Mouse (Mus musculus) layer of hippocampus, adult 8-10 months (tissue): ENCODE results near the gene Susd6. TPM values are rescaled to one million over a fixed set of nuclear protein-coding genes. Genes with fewer than 3 reads are reported as not detected.

Experiments
- DNase-seq, 2 experiments: peaks; one replicate each; pipeline ENCODE4 v3.0.0; 2022; ENCODE audit warnings: low spot score in 2 of 2
- total RNA-seq, 4 experiments: library from RNA; stranded (reverse); gene quantifications; 2 replicates each; pipeline ENCODE4 v1.2.4; 2022

The Susd6 gene
- total RNA-seq, 4 experiments from 2014 or later: 62.8 to 67.0 (median 65.0) TPM

GRCm38 (mm10) chr12:80834901-80835570 is 44.7 kb downstream of the Susd6 start:
- DNase-seq: no peak

- no peak for DNase-seq
Measured at GRCm38 (mm10) chr12:80837614-80838013, 47.3 kb downstream of the Susd6 start.

- no peak for DNase-seq
Measured at GRCm38 (mm10) chr12:80838271-80838670, 48.0 kb downstream of the Susd6 start.

GRCm38 (mm10) chr12:80838787-80839186 is 48.5 kb downstream of the Susd6 start:
- DNase-seq: no peak

GRCm38 (mm10) chr12:80839631-80840030 is 49.3 kb downstream of the Susd6 start:
- no peak for DNase-seq

- DNase-seq: no peak
Measured at GRCm38 (mm10) chr12:80841618-80842017, 51.3 kb downstream of the Susd6 start.

- DNase-seq: no peak
Measured at GRCm38 (mm10) chr12:80842609-80843008, 52.3 kb downstream of the Susd6 start.

GRCm38 (mm10) chr12:80843236-80843635 is 52.9 kb downstream of the Susd6 start:
- no peak for DNase-seq

GRCm38 (mm10) chr12:80843651-80844444 is 53.5 kb downstream of the Susd6 start:
- no peak for DNase-seq

- no peak for DNase-seq
Measured at GRCm38 (mm10) chr12:80845901-80846300, 55.6 kb downstream of the Susd6 start.

GRCm38 (mm10) chr12:80846861-80847268 is 56.6 kb downstream of the Susd6 start:
- DNase-seq: no peak

GRCm38 (mm10) chr12:80852001-80852400 is 61.7 kb downstream of the Susd6 start:
- no peak for DNase-seq

- no peak for DNase-seq
Measured at GRCm38 (mm10) chr12:80853737-80854136, 63.4 kb downstream of the Susd6 start.

- no peak for DNase-seq
Measured at GRCm38 (mm10) chr12:80854671-80855070, 64.4 kb downstream of the Susd6 start.

- DNase-seq: no peak
Measured at GRCm38 (mm10) chr12:80855100-80855499, 64.8 kb downstream of the Susd6 start.

- DNase-seq: no peak
Measured at GRCm38 (mm10) chr12:80855581-80855980, 65.3 kb downstream of the Susd6 start.

GRCm38 (mm10) chr12:80857636-80858293 is 67.5 kb downstream of the Susd6 start:
- DNase-seq: no peak

GRCm38 (mm10) chr12:80858307-80858706 is 68.0 kb downstream of the Susd6 start:
- no peak for DNase-seq

- DNase-seq: no peak
Measured at GRCm38 (mm10) chr12:80861916-80862315, 71.6 kb downstream of the Susd6 start.

- no peak for DNase-seq
Measured at GRCm38 (mm10) chr12:80863370-80863769, 73.1 kb downstream of the Susd6 start.

GRCm38 (mm10) chr12:80865175-80865574 is 74.9 kb downstream of the Susd6 start:
- DNase-seq: no peak

GRCm38 (mm10) chr12:80866023-80866422 is 75.7 kb downstream of the Susd6 start:
- no peak for DNase-seq
